Mouse (Mus musculus): ENCODE results near the gene Pycr2.
"Not testable (repeated sequence)": the region's sequence is repeated elsewhere in the genome, so short reads cannot be mapped to it uniquely, and the experiment has no call there.

Pycr2 gene

GRCm38 (mm10) chr1:180904039-180904814 is at the start of gene Pycr2:
Gene Pycr2 (plus strand): TSS chr1:180904293.
- DNase-seq (ENCODE audit: low read depth in 1 of 2, low spot score in 2 of 2) = peak; percentile 48 to 77

DNA sequence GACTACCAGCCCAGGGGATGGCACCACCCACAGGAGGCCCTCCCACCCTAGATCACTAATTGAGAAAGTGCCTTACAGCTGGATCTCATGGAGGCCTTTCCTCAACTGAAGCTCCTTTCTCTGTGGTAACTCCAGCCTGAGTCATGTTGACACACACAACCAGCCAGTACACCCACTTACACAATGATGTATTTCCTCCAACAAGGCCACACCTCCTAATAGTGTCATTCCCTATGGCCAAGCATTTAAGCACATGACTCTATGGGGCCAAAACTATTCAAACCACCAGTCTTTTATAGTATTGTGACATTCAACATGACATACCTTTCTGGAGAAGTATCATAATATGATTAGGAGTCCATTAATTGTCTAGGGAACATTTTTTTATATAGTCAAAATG is 45.3 kb upstream of the Pycr2 start:
- DNase-seq (ENCODE audit: low read depth in 1 of 2, low spot score in 2 of 2) = no peak

DNA sequence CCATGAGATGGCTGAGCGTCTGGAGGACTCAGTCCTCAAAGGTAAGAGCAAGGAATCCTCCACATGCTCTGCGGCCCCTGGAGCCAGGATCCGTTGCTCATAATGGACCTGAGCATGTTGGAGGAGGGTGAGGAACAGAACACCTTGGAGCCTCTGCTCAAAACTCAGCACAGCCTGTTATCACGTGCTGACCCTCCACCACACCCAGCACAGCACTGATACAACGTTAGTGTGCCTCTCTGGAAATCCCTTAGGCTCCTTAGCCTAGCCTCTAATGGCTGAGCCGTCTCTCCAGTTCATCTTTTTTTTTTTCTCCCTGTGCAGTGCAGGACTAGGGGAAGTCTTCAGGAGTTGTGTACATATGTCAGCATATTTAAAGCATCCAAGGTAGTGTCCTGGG is 44.1 kb upstream of the Pycr2 start:
- no peak for DNase-seq (ENCODE audit: low read depth in 1 of 2, low spot score in 2 of 2)

DNA sequence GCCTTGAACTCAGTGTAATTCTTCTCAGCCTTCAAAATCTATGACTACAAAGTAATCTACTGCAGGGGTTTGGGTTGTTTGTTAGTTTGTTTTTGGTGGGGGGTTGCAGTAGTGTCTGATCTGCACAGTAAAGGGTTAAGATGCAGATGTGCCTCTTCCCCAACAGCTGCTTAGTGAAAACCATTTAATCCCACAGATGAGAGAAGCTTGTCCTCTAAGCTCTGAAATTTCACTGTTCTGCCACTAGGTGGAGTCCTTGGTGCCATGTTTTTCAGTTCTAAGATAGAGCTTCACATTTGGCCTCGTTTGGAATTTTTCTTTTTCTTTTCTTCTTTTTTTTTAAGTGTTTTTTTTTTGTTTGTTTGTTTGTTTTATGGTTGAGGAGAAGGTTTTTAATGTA is 40.5 kb upstream of the Pycr2 start:
- no peak for DNase-seq (ENCODE audit: low read depth in 1 of 2, low spot score in 2 of 2)

- DNase-seq (ENCODE audit: low read depth in 1 of 2, low spot score in 2 of 2) = no peak
These were observed 38.1 kb upstream of the Pycr2 start for GRCm38 (mm10) chr1:180866001-180866400.

DNA sequence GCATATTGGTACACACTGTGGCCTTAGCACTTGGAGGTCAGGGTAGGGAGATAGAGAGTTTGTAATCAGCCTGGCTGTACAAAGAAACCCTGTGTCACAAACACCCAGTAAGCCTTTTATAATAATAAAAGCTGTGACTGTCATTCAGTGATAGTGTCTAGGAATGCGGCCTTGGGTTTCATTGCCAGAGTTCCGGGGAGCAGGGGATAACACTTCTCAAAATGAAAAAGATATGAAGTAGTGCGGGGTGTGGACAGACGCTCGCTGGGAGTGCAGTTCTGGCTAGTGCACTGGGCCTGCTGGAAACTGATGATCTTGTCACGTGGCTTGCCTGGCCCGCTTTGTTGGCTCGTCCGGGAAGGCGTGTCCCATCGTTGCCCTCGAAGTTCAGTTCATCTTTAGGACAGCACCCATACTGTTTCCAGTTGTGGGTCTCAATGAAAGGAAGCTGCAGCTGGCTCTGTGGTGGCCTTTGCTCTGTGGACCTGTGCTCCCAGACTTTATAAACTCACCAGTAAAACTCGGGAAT is 33.9 kb upstream of the Pycr2 start:
- no peak for DNase-seq (ENCODE audit: low read depth in 1 of 2, low spot score in 2 of 2)

- DNase-seq (ENCODE audit: low read depth in 1 of 2, low spot score in 2 of 2) = peak in 1 of 2 experiments; percentile 24
These were observed 30.1 kb upstream of the Pycr2 start for GRCm38 (mm10) chr1:180873861-180874484.

- no peak for DNase-seq (ENCODE audit: low read depth in 1 of 2, low spot score in 2 of 2)
These were observed 29.5 kb upstream of the Pycr2 start for GRCm38 (mm10) chr1:180874615-180875014.

DNA sequence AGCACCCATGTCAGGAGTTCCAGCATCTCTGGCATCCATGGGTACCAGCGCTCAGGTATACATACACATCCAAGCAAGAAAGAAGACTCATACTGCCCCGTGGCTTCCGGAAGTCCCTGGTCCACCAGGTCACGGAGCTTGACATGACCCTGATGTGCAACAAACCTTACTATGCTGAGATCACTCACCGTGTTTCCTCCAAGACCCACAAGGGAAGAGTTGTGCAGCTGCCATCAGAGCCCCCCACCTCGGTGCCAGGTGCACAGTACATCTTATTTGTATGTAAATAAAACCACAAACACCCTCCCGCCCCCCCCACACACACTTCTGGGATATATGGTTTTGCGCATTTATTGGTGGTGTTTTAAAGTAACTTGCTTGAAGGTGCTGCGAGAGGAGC is 29.0 kb upstream of the Pycr2 start:
- no peak for DNase-seq (ENCODE audit: low read depth in 1 of 2, low spot score in 2 of 2)

GRCm38 (mm10) chr1:180877466-180877865 is 26.6 kb upstream of the Pycr2 start:
- DNase-seq (ENCODE audit: low read depth in 1 of 2, low spot score in 2 of 2) = no peak

DNA sequence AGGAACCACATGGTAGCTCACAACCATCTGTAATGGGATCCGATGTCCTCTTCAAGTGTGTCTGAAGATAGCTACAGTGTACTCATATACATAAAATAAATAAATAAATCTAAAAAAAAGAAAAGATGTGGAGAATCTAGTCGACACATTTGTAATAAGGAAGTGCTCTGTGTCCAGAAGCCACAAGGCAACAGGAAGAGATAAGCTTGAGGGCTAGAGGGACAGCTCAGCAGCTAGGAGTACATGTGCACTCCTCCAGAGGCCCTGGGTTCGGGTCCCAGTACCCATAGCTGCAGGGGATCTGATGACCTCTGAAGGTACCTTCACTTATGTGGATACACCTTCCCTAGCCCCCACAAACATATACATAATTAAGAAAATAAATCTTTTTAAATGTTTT is 22.3 kb upstream of the Pycr2 start:
- DNase-seq (ENCODE audit: low read depth in 1 of 2, low spot score in 2 of 2) = no peak

GRCm38 (mm10) chr1:180883731-180884130 is 20.4 kb upstream of the Pycr2 start:
- DNase-seq (ENCODE audit: low read depth in 1 of 2, low spot score in 2 of 2) = no peak

- DNase-seq (ENCODE audit: low read depth in 1 of 2, low spot score in 2 of 2) = no peak
These were observed 19.6 kb upstream of the Pycr2 start for GRCm38 (mm10) chr1:180884484-180884883.

GRCm38 (mm10) chr1:180888556-180889042 is 15.5 kb upstream of the Pycr2 start:
- DNase-seq (ENCODE audit: low read depth in 1 of 2, low spot score in 2 of 2) = peak; percentile 84 to 89

GRCm38 (mm10) chr1:180889172-180889571 is 14.9 kb upstream of the Pycr2 start:
- no peak for DNase-seq (ENCODE audit: low read depth in 1 of 2, low spot score in 2 of 2)

DNA sequence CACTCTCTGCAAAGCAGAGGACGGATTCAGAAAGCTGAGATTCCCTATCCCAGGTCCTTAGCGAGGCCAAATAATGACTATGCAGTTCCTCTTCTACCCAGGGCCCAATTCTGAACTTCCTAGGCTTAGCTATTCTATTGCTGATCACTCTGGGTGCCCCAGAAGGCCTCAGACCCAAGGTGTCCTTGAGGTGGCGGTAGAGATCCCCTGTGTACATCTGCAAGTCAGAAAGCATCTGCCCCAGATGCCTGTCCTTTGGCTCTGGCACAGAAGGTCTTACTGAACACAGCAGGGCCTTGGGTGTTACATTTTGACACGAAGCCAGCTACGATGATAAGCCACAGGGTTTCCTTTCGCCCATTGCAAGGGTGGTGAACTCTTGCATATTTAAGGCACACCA is 14.3 kb upstream of the Pycr2 start:
- DNase-seq (ENCODE audit: low read depth in 1 of 2, low spot score in 2 of 2) = peak in 1 of 2 experiments; percentile 24

GRCm38 (mm10) chr1:180892808-180893207 is 11.3 kb upstream of the Pycr2 start, which contains the start of gene Lefty2:
Gene Lefty2 (plus strand): TSS chr1:180893108.
- no peak for DNase-seq (ENCODE audit: low read depth in 1 of 2, low spot score in 2 of 2)

- DNase-seq (ENCODE audit: low read depth in 1 of 2, low spot score in 2 of 2) = not testable (repeated sequence)
These were observed 9.8 kb upstream of the Pycr2 start for GRCm38 (mm10) chr1:180894088-180894987.

DNA sequence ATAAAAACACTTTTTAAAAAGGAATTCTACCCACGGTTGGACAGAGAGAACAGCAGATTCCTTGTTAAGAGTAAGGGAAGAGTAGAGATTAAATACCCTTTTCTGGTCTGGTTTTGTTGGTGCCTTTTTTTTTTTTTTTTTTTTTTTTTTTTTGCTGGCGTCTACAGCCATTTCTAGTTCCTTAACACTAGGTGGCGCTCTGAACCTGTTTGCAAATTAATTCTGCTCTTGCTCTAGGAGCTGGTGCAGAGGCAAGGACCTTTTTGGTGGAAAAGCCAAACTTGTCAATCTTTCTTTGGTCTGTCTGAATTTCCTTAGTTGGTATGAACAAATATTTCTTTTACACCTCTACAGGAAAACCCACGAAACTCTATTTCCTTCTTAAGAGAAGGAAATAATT is 3.0 kb upstream of the Pycr2 start:
- DNase-seq (ENCODE audit: low read depth in 1 of 2, low spot score in 2 of 2) = no peak

GRCm38 (mm10) chr1:180902915-180903314 is 1.2 kb upstream of the Pycr2 start:
- DNase-seq (ENCODE audit: low read depth in 1 of 2, low spot score in 2 of 2) = no peak

DNA sequence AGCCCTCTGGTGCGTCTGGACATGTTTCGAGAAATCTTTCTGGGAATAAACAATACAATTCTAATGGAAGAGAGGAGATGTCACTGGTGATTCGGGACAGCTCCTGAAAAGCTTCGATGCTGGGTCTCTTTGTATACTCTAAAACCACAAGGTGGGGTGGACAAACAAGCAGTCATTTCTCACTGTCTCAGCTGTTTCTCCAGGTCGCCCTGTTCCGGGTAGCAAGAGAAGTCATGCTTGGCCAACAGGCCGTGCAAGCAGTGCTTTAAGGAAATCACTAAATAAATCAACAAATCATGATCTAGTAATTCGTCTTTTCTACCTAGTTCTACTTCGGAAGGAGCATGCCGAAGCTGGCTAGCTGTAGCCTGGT is 441 bp upstream of the Pycr2 start:
- no peak for DNase-seq (ENCODE audit: low read depth in 1 of 2, low spot score in 2 of 2)

- no peak for DNase-seq (ENCODE audit: low read depth in 1 of 2, low spot score in 2 of 2)
These were observed 655 bp downstream of the Pycr2 start for GRCm38 (mm10) chr1:180904815-180905080.
